ENCODE assay signal across 19 mouse cellular contexts in the genomic region with DNA sequence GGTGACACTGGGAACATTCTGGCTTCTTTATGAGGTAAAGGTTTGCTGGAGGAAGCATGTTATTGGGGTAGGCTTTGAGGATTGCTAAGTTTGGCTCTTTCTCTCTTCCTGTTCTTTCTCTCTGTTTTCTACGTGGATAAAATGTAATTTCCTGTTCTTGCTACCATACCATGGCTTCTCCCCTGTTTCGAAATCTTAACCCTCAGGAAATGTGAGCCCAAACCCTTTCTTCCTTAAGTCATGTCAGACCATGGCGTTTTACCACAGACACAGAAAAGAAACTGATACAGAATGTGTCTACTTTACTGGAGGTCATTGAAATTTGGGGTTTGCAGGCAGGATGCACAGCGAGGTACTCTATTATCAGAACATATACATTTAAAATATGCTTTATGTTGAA.
DNase-seq lines count a peak whose midpoint lies in the region; ATAC-seq and TF ChIP-seq lines count a peak whose summit lies in the region.
"Had no signal": no experiment of that assay in that cellular context is flagged by ENCODE, and none has a peak within 500 bp of the region (broad histone marks: within the 10 kb centered on the region; RNA-seq: fewer than 3 reads in every experiment).

No protein-coding gene starts in this region.

- no peak overlapping the region for H3K4me3 ChIP-seq in kidney, adult 2 months (ENCODE audit: insufficient read depth, low read depth, low read length)
- H3K4me3 ChIP-seq: embryonic facial prominence, embryonic 10.5 days; embryonic facial prominence, embryonic 12.5 days; forebrain, embryonic 12.5 days had no signal

- no peak overlapping the region for H3K27ac ChIP-seq in kidney, adult 2 months (ENCODE audit: insufficient read depth, low read depth, low read length)
- H3K27ac ChIP-seq: embryonic facial prominence, embryonic 10.5 days; embryonic facial prominence, embryonic 12.5 days; forebrain, embryonic 12.5 days had no signal

- no peaks in the 10 kb centered on the region for H3K36me3 ChIP-seq in kidney, adult 2 months (ENCODE audit: control insufficient read depth, insufficient read depth, low read length)
- H3K36me3 ChIP-seq: embryonic facial prominence, embryonic 10.5 days; embryonic facial prominence, embryonic 12.5 days; forebrain, embryonic 12.5 days had no signal

- ATAC-seq in granulocyte monocyte progenitor cell, adult 5-6 weeks (replicated peaks; ENCODE audit: poor library complexity, severe bottlenecking) = peak; percentile 95
- peak; percentile 94 for ATAC-seq in megakaryocyte progenitor cell, adult 5-6 weeks (replicated peaks; ENCODE audit: poor library complexity)
- ATAC-seq: forebrain, embryonic 14.5 days; forebrain, embryonic 16.5 days had no signal

- DNase-seq in 416B (ENCODE audit: low read depth) = peak; percentile 41
- DNase-seq in kidney, adult 2 months = no peak
- DNase-seq in spleen, adult 18-20 months = no peak
- DNase-seq: adrenal gland, adult 2 months; adrenal gland, postnatal 10 days; adrenal gland, postnatal 25 days; cerebellum, adult 11 months; cerebellum, adult 18-20 months; cerebellum, adult 8-10 months; cerebellum, adult 9-11 months; cerebellum, postnatal 14 days; cerebellum, postnatal 36 days had no signal

- no peak for TF ChIP-seq CTCF in kidney, adult 2 months (conservative IDR thresholded peaks at IDR 0.05; ENCODE audit: insufficient read depth, insufficient read length, low read depth, low read length)

- no peak for TF ChIP-seq POLR2A in kidney, adult 2 months (IDR thresholded peaks at IDR 0.05; ENCODE audit: low read depth, low read length)

- no peaks in the 10 kb centered on the region for H3K4me1 ChIP-seq in kidney, adult 2 months (ENCODE audit: control insufficient read depth, insufficient read depth, low read length)
- H3K4me1 ChIP-seq: embryonic facial prominence, embryonic 10.5 days; embryonic facial prominence, embryonic 12.5 days had no signal

- no peaks in the 10 kb centered on the region for H3K27me3 ChIP-seq in kidney, adult 2 months (replicated peaks; ENCODE audit: control insufficient read depth, insufficient read depth, low read length)
- H3K27me3 ChIP-seq: embryonic facial prominence, embryonic 12.5 days; forebrain, embryonic 12.5 days had no signal

- 72% methylated on average over 4 of the region's 4 CpGs for WGBS in kidney, adult 2 months
